Mouse (Mus musculus) left cerebral cortex, adult 2 months (tissue): ENCODE results near the gene 1700025G04Rik. TPM values are rescaled to one million over a fixed set of nuclear protein-coding genes. Genes with fewer than 3 reads are reported as not detected.
A peak's percentile ranks its signal among the peaks of the same experiment; 100 is the strongest.
"Not testable (repeated sequence)": the region's sequence is repeated elsewhere in the genome, so short reads cannot be mapped to it uniquely, and the experiment has no call there.

Source experiments
- DNase-seq, 2 experiments: peaks; one replicate each; pipeline ENCODE4 v3.0.0; 2021 to 2022; ENCODE audit warnings: low spot score in 2 of 2, mixed read lengths in 1 of 2; ENCODE audit errors: extremely low spot score in 1 of 2
- H3K27ac ChIP-seq: fragments of 200-600 bp; 2 replicates; pipeline ENCODE4 v1.8.1; 2022
- H3K4me3 ChIP-seq: fragments of 200-600 bp; 2 replicates; pipeline ENCODE4 v1.8.1; 2022
- CTCF ChIP-seq: fragments of 200-600 bp; IDR thresholded peaks from 2 replicates; pipeline ENCODE4 v1.8.1; 2022; ENCODE audit warnings: antibody characterized with exemption, mild to moderate bottlenecking, moderate library complexity
- intact Hi-C: fragments of 180-260 bp; cut with DNase I; formaldehyde crosslinking; loops from one replicate; pipeline ENCODE4 v1.15.1; 2025
- total RNA-seq, 2 experiments: library from RNA; stranded (reverse); gene quantifications; 2 replicates each; pipeline ENCODE4 v1.2.3; 2021

Gene 1700025G04Rik
- total RNA-seq, 2 experiments from 2014 or later, result 68.1 to 75.8 TPM

DNA sequence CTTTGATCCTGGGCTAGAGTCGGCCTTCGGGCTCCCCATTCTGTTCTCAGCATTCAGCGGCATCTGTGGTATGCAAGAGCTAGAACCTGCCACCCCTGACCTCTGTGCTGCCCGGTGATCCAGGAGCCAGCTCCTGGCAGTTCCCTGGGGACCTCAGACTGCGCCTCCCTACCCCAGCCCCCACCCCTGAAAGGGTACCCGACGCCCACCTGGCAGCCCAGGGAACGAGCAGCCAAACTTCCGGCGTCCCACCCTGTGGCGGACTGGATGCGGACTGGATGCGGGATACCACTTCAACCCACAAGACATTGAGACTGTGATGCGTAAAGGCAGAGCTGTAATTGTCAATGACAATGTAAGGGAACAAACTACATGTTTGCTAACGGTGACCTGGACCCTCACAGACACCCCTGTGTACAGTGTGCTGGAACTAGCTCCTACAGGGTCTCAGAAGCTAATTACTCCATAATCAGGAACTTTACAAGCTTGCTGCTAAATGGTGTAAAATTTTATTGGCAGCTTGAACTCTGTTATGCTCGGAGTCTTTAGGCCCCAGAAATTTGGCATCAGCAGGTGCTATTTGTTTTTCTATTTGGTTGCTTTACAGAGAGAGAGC, 239.8 kb downstream of the 1700025G04Rik start:
- intact Hi-C loops, result no loop called here
- Histone ChIP-seq H3K4me3 (no peak overlapping the region), H3K27ac (no peak overlapping the region)
- TF ChIP-seq CTCF, result no peak
- DNase-seq, result no peak

- TF ChIP-seq CTCF, result no peak
- Histone ChIP-seq H3K4me3 (no peak overlapping the region), H3K27ac (no peak overlapping the region)
- DNase-seq, result no peak
- intact Hi-C loops, result no loop called here
These were observed 241.6 kb downstream of the 1700025G04Rik start for GRCm38 (mm10) chr1:151848286-151848685.

- H3K27ac ChIP-seq, result no peak overlapping the region
- peak; percentile 43 for TF ChIP-seq CTCF
- intact Hi-C loops, result no loop called here
- DNase-seq, result no peak
- no peak overlapping the region for H3K4me3 ChIP-seq
These were observed 243.8 kb downstream of the 1700025G04Rik start for GRCm38 (mm10) chr1:151845926-151846782.

GRCm38 (mm10) chr1:151845252-151845832, 244.6 kb downstream of the 1700025G04Rik start:
- Histone ChIP-seq H3K27ac (no peak overlapping the region), H3K4me3 (no peak overlapping the region)
- no peak for DNase-seq
- intact Hi-C loops, result no loop called here
- no peak for TF ChIP-seq CTCF

DNA sequence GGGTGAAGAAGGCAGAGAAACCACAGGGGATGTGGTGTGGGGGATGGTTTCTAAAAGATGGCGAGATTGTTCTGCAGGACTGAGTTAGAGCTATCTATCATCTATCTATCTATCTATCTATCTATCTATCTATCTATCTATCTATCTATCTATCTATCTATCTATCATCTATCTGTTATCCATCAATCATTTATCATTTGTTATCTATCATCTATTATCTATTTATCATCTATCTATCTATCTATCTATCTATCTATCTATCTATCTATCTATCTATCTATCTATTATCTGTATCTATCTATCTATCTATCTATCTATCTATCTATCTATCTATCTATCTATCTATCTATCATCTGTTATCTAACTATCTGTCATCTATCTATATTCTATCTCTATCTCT, 249.6 kb downstream of the 1700025G04Rik start:
- H3K4me3 ChIP-seq, DNase-seq, intact Hi-C loops, H3K27ac ChIP-seq: not testable (repeated sequence)

- Histone ChIP-seq H3K4me3 (no peak overlapping the region), H3K27ac (no peak overlapping the region)
- no peak for DNase-seq
- TF ChIP-seq CTCF, result no peak
- intact Hi-C loops, result no loop called here
These were observed 254.7 kb downstream of the 1700025G04Rik start for GRCm38 (mm10) chr1:151835261-151835660.

GRCm38 (mm10) chr1:151831791-151832190, 258.1 kb downstream of the 1700025G04Rik start:
- TF ChIP-seq CTCF, result no peak
- Histone ChIP-seq H3K27ac (no peak overlapping the region), H3K4me3 (no peak overlapping the region)
- no peak for DNase-seq
- intact Hi-C loops, result no loop called here

GRCm38 (mm10) chr1:151825065-151825464, 264.9 kb downstream of the 1700025G04Rik start:
- no peak for DNase-seq
- TF ChIP-seq CTCF, result no peak
- intact Hi-C loops, result loop anchor here (2.0 to 10.0 kb wide), 2 partner anchors 460 to 920 kb away; no protein-coding TSS in a partner anchor
- H3K4me3 ChIP-seq, result no peak overlapping the region
- no peak overlapping the region for H3K27ac ChIP-seq

DNA sequence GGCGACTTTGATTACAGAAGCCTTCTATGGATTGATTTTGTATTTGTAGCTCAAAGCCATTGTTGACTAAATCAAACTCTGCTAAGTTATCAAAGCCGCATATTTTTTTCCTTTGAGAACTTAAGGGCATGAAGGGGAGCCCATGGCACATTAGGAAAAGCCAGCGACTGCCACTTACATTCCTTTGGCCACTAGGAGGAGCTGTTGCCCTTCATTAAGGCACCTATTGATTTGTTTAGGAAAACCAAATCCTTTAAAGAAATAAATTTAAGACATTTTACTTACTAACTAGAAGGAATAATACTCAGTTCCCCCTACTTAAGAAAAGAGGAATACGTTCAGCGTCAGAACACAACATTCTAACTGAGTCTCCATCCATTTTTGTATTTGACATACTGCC, 269.5 kb downstream of the 1700025G04Rik start:
- peak; percentile 64 to 71 for DNase-seq
- no peak overlapping the region for H3K4me3 ChIP-seq
- peak; percentile 96 for TF ChIP-seq CTCF
- H3K27ac ChIP-seq, result no peak overlapping the region
- intact Hi-C loops, result loop anchor here (1.0 to 10.0 kb wide), 5 partner anchors 177 to 924 kb away; partner anchors contain the start of gene 1700025G04Rik

DNA sequence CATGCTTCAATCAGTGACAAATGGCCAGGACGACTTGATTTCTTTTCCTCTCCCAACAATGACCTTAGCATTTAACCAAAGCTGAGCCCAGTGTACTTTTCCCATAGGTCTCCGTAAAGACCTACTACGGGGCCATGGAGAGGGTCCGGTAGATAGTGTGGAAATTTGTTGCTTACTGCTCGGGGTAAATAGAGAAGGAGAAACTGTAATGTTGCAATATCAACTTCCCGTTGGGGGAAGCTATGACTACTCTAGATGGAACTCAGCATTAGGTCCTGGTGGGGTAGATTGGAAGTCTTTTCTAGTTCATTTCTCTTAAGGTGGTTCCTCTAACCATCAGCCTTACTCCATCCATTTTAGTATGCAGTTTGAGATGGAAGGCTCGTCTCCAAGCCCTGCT, 270.7 kb downstream of the 1700025G04Rik start:
- intact Hi-C loops, result loop anchor here (5.0 kb wide), 1 partner anchor 693 kb away; no protein-coding TSS in a partner anchor
- TF ChIP-seq CTCF, result no peak
- no peak overlapping the region for H3K4me3 ChIP-seq
- H3K27ac ChIP-seq, result no peak overlapping the region
- no peak for DNase-seq

GRCm38 (mm10) chr1:151816051-151816450, 273.9 kb downstream of the 1700025G04Rik start:
- TF ChIP-seq CTCF, result no peak
- Histone ChIP-seq H3K4me3 (no peak overlapping the region), H3K27ac (no peak overlapping the region)
- intact Hi-C loops, result loop anchor here (5.0 kb wide), 1 partner anchor 696 kb away; no protein-coding TSS in a partner anchor
- no peak for DNase-seq
